Mouse (Mus musculus) erythroblast, embryonic 14.5 days (primary cell): ENCODE results near the gene Fshr.

ENCODE experiments used
- GATA1 ChIP-seq: IDR thresholded peaks from 2 replicates; pipeline ENCODE4 v1.6.1; 2012; ENCODE audit warnings: low read length, inconsistent platforms, mixed read lengths
- TAL1 ChIP-seq: IDR thresholded peaks from 3 replicates; pipeline ENCODE4 v1.6.1; 2012; ENCODE audit warnings: low read length, inconsistent platforms, mixed read lengths

- TF ChIP-seq TAL1 = no peak
- no peak for TF ChIP-seq GATA1
These were observed 200.6 kb downstream of the Fshr start for GRCm38 (mm10) chr17:88999907-89000306.
